Mouse (Mus musculus) lung, adult 18-20 months (tissue): ENCODE data around the gene Msi2.

Experiments
- DNase-seq, 2 experiments: peaks; one replicate each; pipeline ENCODE4 v3.0.0; 2022; ENCODE audit warnings: mixed read lengths in 2 of 2

Msi2 gene

DNA sequence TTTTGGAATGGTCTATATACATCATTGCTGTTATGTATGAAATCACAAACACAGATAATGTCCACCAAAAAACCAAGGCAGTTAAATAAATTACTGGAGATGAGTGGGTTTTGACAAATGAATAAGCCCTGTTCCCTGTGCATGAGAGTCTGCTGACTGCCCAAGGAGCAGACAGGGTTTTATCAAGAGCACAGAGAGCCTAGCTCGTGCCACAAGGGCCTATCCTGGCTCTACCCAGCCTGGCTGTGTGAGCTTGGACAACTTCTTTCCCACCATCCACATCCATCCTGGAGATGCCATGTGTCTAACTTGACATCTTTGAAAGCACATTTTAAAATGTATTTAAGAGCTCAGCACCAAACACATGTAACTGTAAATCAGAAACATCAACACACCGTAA is 132.4 kb downstream of the Msi2 start:
- no peak for DNase-seq

DNA sequence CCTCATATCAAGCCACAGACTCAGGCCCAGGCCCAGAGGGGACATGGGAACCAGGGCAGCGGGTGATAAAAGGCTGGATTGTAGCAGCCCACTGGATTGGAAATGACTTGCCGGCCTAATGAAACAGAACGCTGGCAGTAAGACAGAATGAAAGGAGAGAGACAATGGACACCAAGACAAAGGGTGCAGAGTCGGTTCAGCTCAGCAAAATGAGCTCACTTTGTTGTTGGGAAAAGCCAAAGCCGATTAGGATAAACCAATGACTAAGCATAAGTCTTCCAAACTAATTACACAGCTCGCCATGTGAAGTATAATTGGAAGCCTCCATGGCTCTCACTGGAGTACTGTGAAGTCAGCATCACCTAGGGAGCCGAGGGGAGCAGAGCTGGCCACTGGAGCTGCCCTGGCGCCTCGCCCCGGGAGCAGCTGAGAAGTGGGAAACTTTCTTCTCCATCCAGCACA is 133.1 kb downstream of the Msi2 start:
- DNase-seq: no peak

DNA sequence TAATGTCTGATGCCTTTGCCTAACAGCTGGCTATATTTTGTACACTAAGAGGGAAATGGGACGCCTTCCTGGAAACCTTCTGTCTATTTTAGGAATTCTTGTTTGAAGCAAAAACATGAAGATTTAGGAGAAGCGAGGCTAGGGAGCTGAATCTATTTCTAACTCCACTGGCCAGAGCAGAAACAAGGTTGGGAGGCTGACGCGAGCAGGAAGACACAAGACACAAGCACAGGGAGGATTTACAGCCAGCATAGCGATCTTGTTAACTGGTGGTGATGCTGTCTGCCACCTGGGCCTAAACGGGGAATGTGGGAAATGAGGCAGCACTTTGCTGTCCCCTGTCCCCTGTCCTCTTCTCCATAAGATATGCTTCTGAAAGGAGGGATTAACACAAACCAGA is 134.4 kb downstream of the Msi2 start:
- no peak for DNase-seq

DNA sequence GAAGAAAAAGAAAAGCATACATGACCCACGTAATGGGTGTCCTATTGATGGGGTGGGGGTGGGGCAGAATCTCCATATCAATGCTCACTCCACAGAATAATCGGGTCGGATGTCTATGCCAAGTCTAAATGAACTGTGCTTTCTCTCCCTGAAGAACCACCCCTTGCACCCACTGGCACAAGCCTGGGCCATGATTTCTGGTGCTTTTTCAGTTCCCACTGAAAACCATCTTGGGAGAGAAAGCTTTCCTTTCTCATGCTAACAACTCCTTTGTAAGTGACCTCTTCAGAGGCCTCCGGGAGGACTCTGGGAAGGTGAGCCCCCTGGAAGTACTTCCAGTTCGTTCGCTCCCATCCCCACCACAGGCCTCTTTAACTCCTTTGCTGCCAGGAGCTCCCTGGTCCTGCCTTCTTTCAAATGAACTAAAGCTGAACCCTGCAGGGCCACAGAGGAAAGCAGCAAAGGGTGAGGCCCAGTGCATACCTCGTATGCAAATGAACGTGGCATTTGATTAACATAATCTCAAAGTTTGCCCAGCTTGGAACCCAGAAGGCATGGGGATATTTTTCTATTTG is 135.0 kb downstream of the Msi2 start:
- no peak for DNase-seq

DNA sequence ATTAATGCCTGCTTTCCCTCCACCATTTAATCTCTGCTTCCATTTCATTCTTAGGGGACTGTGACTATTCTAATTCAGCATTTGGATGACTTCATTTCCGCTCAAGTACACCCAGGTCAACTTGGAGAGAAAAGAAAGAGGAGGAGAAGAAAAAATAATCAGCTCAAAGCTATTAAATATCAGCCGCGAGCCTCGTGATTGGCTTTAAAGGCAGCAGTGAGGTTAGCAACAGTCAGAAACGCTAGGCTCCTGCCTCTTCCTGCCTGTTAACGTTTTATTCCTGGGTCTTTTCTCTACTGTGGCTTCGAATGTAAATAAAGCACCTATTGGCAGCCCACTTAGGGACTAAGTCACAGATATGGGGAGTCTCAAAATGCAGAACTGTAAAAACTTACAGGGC is 135.5 kb downstream of the Msi2 start:
- DNase-seq: no peak

DNA sequence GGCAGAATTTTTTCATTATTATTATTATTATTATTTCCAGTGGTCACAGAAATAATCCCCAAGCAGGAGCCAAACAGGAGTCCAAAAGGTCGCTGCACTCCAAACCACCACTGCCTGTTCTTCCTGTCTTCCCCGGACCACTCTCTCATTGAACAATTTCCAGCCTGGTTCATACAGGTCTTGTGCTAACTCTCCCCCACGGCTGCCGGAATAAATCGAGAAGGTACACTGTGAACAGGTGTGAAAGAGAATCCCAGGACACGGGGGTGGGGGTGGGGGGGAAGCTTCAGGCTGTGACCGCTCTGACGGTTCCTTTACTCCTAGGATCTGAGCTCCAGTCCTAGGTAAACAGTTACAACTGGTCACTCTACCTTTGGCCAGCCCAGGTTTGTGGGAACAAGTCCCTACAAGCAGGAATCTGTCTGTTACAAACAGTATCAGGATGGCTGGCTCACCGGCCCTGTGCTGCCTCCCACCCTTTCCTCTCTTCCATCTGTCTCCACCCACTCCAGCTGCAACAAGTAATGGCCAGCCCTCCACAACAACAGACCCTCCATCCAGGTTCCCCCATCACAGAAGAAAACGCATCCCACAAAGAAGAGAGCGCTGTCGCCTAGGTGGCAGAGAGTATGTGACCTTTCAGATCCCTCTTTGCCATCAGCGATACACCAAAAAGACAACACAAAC is 136.1 kb downstream of the Msi2 start:
- no peak for DNase-seq

DNA sequence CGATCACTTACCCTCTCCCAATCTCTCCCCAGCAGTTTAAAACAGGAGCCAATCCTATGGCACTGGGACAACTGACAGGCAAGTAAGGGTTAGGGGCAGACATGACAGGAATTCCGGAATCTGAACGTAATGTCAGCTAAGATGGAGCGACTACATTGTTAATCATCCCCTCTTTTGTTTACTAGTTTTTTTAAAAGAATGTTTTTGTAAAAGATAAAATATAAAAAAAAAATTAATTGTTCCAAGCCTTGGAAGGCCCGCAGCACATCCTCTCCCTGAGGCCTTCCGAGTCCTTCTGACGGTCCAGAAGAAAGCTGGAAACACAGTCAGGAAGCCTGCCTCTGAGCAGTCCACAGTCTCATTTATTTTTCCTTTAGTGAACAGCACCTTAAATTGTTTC is 136.9 kb downstream of the Msi2 start:
- DNase-seq: no peak

DNA sequence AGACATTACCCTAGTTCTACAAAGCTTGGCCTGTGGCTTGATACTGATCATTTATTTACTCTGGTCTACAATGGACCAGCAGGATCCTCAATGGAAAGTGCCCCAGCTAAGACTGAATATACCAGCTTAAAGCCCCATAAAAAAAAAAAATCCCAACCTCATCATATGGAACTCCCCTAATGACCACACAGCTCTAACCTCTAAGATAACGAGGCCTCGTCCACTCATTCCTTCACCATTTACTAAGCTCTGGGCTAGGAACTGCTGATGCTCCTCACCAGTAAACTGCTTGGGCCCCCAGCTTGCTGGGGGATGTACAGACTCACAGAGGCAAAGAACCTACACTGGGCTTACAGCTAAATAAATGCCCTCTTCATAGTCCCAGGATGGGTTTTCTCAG is 139.6 kb downstream of the Msi2 start:
- no peak for DNase-seq

DNA sequence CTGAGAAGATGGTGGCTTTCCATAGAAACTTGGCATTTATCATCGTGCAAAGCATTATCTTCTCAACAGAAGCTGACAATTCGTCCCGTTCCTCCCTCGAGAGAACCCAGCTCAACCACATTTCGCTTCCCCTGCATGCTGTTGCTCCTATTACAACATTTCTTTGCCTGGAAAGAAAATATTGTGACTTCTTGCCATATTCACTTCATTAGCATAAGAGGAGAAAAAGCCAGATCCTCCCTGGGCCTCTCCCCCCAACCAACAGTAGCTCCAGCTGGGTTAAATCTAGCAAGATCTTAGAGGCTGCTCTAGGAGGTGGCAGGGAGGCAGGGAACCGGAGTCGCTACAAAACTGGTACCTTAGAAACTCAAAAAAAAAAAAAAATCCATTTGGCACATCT is 141.2 kb downstream of the Msi2 start:
- no peak for DNase-seq

DNA sequence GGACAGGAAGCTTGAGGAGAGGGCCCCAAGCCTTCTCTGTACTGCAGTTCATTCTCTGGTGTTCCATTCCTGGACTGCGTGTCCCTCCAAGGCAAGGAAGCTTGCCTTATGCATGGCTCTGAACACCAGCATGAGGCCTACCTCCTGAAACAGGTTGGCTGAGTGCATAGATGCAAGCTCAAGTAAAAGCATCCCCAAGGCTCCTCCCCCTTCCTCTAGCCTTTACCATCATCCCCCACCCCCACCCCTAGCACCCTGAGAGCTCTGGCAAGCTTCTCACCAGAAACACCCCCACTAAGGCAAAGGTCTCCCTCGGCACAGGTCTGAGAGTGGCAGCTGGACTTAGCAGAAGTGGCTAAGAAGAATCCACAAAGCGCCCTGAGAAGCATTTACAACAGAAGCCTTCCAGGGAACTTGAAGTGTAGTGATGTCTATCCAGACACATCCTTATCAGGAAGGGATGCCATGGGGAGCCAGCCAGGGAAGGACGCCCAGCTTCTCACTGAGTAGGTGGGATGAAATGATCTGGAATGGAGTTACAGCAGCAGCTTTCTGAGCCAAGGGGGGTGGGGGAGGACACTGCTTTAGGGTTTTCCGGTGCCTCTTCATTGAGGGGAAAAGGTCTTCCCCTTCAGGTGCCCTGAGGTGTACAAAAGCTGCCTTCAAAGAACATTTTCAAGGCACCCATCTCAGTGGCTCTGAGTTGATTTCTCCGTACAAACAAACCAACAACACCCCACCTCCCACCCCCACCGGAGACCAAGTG is 141.9 kb downstream of the Msi2 start:
- no peak for DNase-seq

DNA sequence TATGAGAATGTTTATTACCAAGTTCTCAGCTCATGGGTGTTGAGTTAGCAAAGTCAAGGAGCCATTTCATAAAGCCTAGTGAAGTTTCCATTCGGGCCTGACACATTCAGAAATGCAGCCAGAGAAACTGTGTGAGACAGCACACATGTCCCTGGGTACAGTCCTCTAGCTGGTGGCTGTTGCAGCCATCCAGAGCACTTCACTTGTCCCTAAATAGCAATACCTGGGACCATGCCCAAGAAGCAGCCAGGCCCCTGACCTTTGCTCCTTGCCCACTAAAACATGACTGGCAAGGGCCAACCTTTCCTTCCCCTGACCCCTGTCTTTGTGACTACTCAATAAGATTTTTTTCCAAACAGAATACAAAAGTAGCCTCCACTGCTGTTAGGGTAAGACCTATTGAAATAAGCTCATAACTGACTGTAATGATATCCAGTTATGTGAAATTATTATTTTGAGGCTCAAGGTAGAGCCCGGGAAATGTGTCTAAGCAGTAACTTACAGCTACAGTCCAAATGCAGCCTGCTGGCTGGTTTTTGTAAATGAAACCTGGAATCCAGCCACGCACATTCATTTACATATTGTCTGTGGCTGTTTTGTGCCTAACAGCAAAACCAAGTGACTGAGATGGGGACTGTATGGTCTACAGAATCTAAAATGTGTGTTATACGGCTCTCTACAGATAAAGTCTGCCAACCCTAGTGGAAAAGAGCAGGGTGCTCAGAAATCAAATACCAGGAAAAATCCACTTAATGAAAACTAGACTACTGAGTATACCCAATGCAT is 143.5 kb downstream of the Msi2 start:
- no peak for DNase-seq

DNA sequence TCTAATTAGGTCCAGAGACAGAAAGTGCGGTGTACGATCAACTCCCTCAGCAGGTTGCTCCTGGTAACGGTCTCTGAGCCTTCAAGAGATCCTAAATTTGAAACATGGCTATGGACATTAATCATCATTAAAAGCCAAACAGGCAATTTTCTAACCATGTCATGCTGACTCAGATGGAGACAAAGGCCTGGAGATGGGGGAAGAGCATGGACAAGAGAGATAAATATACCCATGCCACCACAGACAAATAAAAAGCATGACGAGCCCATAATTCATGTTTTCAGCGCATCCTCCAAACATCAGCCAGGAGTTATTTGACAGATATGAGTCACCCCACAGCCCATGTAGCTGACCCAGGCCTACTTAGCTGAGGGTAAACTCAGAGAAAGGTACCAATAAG is 145.3 kb downstream of the Msi2 start:
- DNase-seq: no peak

DNA sequence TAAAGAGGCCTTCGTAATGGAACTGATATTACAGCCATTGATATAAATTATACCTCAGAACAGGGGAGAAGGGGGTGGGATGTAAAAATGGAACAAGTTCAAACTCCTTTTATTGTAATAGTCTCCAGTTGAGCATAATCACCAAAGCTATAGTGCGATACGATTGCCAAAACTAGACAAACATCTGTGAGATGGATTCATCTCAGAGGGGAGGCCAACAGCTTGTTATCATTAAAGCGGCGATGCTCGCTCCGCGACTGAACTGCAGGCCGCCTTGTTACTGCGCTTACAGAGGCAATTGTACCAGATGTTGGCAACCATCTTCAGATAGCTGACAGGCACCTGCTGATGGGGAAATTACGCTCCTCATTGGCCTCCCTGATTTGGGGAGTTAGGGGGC is 145.9 kb downstream of the Msi2 start:
- DNase-seq: no peak

DNA sequence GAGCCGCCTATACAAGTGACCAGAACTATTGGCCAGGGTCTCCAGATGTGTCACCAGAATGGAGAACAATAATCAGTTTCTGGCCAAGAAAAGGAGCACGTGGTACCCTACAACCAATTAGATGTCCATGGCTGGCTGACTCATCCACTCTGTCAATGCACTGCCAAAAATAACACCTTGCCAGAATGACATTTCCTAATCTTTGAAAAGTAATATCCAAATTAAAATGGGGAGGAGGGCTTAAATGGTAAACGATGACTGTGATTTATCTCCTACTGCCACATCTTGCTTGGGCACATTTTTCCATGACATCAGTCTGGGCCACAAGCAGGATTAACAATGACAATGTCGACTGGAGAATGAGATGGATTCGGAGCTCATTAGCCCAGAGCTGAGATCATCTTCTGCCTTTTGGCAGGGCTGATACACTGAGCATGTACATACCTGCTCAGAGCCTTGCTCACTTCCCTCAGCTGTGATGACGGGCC is 147.6 kb downstream of the Msi2 start:
- DNase-seq: no peak

DNA sequence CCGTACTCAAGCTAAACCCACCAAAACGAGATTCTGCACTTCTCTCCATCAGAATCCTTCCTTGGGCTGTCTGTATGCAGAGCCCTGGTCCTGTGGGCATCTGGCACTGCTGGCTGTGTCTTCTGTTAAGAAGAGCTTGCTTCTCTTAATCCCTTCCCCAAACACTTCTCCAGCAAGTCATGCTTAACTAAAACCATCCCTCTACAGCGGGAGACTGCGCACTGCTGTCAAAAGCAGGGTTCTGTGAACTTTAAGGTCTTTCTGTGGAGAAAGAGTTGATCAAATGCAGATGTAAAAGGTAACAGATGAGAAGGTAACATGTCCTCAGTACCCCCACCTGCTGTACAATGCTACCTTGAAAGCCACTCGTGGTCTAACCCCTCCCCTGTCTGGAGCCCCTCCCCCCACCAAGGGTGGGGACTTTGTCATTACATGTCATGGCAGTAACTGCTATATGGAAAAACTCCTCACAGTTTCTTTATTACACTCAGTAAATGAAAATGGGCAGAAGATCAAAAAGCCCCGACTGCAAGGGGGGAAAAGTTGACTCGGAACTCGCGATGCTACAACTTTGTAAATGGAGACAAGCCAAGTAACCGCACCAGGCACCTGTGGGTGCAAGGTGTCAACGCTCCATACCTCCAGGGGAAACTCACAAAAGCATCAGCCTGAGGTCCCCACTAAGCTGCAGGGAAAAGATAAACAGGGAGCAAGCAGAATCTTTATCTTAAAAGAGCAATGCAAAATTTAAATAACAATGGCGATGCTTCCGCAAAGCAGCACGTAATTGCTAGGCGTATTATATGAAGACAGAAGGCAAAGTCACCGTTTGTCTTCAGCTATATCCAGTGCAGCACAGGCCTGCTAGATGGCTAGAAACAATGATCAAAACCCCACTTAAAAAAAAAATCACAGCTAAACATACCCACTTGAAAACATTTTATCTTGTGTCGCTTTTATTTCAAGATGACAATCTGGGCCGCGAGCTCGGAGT is 151.4 kb downstream of the Msi2 start:
- no peak for DNase-seq

DNA sequence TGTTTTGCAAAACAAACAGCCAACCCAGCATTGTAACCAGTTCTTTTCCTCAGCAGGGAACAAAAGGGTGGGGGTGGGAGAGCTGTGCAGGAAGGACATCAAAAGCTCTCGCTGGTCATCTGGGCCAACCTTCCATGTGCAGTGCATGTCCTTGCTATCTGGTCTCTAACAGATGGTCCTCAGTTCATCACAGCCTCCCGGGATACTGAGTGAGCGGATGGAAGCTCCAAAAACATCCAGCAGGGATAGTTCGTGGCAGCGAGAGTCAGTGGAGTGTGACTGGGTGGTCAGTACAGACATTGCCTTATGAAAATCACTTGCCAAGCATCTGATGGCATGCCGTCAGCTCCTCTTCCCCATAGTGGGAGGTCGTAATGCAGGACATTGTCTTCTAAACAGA is 153.5 kb downstream of the Msi2 start:
- DNase-seq: no peak

DNA sequence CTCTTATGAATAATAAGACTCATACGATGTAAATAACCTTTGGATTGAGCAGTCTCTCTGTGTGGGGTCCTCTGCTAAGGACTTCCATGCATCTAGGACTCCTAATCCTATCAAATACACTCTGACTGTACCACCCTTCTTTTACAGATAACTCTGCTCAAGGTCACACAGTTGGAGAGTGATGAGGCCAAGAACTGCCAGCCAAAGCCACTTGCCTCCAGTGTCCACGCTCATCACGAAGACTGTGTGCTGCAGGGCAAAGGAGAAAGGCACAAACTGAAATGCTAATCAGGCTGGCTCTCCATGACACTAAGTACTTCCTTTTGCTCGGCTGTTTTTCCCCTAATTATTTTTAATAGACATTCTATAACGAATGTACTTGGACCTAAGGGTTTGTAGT is 153.9 kb downstream of the Msi2 start:
- DNase-seq: no peak

DNA sequence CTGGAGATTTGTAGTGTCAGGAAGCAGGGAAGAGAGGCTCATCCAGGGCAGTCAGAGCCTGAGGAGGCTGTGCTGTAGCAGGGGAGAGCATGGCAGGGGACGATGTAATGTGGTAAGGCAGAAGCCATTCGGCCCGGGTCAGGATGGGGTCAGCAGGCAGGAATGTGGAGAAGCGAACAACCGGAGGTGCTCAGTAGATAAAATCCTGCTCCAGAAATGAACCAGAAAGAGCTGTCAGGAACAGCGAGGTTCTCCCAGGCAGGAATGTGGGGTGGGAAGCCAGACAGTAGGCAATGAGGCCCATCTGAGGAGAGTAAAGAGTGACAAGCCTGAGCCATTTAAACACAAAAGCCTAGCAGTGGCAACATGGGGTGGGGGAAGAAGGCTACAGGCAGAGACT is 157.1 kb downstream of the Msi2 start:
- no peak for DNase-seq

DNA sequence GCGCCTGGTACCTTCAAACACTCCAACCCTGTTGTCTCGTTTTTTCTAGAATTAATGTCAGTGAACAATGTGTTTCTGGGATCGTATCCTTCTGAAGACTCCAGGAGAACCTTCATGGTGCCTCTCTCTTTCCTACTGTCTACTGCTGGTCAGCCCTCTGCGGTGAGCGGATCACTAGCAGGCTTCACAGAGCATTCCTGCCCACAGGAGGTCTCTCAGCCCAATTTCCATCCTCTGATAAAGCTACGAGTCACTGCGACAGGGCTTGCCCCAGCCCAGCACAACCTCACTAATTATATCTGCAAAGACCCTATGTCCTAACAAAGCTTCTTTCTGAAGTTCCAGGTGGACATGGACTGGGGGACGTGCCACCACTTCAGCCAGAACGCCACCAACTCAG is 157.7 kb downstream of the Msi2 start:
- DNase-seq: no peak

DNA sequence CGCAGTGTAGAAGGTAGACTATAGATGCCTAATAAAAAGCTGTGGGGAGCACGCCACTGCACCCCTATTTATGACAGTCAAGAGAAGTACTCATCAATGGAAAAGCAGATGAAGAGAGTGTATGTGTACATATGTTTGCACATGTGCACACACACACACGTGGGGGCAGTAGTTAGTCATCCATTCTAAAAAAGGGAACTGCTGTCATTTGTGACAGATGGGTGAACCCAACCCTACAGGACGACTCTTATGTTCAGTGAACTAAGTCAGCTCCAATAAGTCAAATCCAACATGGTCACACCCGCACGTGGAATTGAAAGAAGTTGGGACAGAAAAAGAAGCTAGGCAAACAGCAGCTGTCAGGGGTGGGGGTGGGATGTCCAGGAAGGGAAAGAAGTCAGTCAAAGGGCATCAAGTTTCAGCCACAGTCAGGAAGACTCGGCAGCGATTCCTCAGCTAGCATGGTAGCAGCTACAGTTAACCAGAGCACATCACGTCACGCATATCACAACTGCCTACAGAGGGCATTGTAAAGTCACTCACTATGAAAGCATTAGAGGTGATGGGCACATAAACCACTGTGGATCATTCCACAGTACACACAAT is 158.8 kb downstream of the Msi2 start:
- no peak for DNase-seq

DNA sequence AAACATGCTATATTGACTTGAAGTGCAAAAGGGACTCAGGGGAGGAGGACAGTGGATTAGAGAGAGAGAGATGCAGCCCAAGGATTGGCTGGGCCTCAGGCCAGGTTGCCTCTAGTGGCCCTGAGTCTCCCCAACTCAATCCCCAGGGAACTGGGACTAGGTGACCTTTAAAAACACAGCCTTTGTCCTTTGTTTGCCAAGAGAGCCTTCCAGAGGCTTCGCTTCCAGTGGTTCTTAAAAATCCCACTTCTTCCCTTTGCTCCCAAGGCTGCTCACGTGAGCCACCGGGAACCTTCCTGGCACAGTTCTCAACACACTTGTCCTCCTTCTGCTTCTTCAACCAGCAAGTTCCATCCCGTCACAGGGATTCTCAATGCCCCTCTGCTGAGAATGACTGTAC is 159.6 kb downstream of the Msi2 start:
- no peak for DNase-seq
